Mouse (Mus musculus): ENCODE measurements around the gene Rab33b. TPM values are rescaled to one million over a fixed set of nuclear protein-coding genes. Genes with fewer than 3 reads are reported as not detected.

Rab33b gene
- polyA plus RNA-seq, 1 experiment from 2014 or later, result 14.5 TPM

DNA sequence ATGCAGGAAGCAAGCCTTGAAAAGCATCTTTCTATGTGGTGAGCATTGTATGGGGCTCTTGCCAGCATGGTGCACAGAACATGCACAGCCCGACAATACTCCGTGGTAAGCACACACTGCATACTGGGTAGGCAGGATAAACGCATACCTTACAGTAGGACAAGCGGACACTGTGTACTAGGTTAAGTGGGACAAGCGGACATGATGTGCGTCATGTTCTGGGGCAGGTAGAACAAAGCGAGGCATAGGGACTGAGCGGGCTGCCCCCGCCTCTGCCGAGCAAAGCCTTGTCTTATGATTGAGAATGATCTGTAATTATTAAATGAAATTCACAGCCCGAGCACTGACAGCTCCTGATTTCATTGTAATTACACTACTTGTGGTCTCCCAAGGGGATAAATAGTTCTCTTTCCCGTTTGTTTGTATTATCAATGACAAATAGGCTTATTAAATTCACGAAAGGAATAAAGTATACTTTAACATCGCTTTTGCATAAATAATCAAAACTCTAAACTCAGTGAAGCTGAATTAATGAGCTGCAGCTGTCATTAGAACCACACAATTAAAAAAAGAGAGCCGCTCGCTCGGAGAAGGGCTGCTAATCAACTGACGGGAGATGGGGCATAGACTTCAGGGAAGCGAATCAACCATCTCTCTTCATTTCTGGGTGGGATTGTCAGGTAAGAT, 60.9 kb downstream of the Rab33b start:
- 89% methylated on average over 19 of the region's 19 CpGs for WGBS
- Histone ChIP-seq H3K27me3 (ENCODE audit: control insufficient read depth, insufficient read depth, low read length) (no peaks in the 10 kb centered on the region), H3K4me1 (ENCODE audit: control insufficient read depth, insufficient read depth, low read length) (no peaks in the 10 kb centered on the region), H3K9me3 (ENCODE audit: control insufficient read depth, low read length) (no peaks in the 10 kb centered on the region), H3K4me2 (no peak overlapping the region), H3K36me3 (ENCODE audit: control insufficient read depth, insufficient read depth, low read length) (peaks cover 6% of the 10 kb centered on the region), H3K27ac (ENCODE audit: low read depth, low read length) (no peak overlapping the region), H3K9ac (ENCODE audit: low read length) (no peak overlapping the region), H3K4me3 (ENCODE audit: low read depth, low read length) (no peak overlapping the region)
- ATAC-seq (ENCODE audit: low FRiP score), result 0 out of 2 replicates have a peak, but pooled peaks have one; percentile 19
- no peak for DNase-seq (ENCODE audit: low spot score, missing footprints)

Other genes starting within 250 kb of the Rab33b start
- gene Elf2, start 143.3 kb upstream of the Rab33b start, polyA plus RNA-seq (2014; fragmentation: Nextera tagmentation; extraction: Ambion mirVana), result 42.8 and 47.4 TPM in 2 replicates
- 22.5 and 26.9 TPM in 2 replicates for gene Mgarp, start 87.2 kb upstream of the Rab33b start, polyA plus RNA-seq (2014; fragmentation: Nextera tagmentation; extraction: Ambion mirVana)
- gene Ndufc1, start 74.9 kb upstream of the Rab33b start, polyA plus RNA-seq (2014; fragmentation: Nextera tagmentation; extraction: Ambion mirVana), result 739 and 783 TPM in 2 replicates
- gene Naa15, start 68.8 kb upstream of the Rab33b start, polyA plus RNA-seq (2014; fragmentation: Nextera tagmentation; extraction: Ambion mirVana), result 54.5 and 57.0 TPM in 2 replicates
- 3.4 and 3.8 TPM in 2 replicates for gene Setd7, start 77.0 kb downstream of the Rab33b start, polyA plus RNA-seq (2014; fragmentation: Nextera tagmentation; extraction: Ambion mirVana)
- 0.22 TPM in 1 of 2 replicates, not detected in the other for gene Mgst2, start 176.4 kb downstream of the Rab33b start, polyA plus RNA-seq (2014; fragmentation: Nextera tagmentation; extraction: Ambion mirVana)